ENCODE assay signal across 23 mouse cellular contexts in genomic region chr16:5760821-5761220, GRCm38 (mm10).
A peak's percentile ranks its signal among the peaks of the same experiment; 100 is the strongest.
DNase-seq lines count a peak whose midpoint lies in the region; ATAC-seq and TF ChIP-seq lines count a peak whose summit lies in the region.
"Had no signal": no experiment of that assay in that cellular context is flagged by ENCODE, and none has a peak within 500 bp of the region (broad histone marks: within the 10 kb centered on the region; RNA-seq: fewer than 3 reads in every experiment).

No protein-coding gene starts in this region.

- no peak for DNase-seq in forebrain, postnatal 0 days
- DNase-seq in left cerebral cortex, postnatal 10 days (ENCODE audit: extremely low spot score in 1 of 2, low spot score in 2 of 2): peak; percentile 52 to 63
- no peak for DNase-seq in left cerebral cortex, postnatal 25 days (ENCODE audit: low spot score in 2 of 2)
- DNase-seq in right cerebral cortex, postnatal 14 days: peak; percentile 37
- DNase-seq in right cerebral cortex, adult 18-20 months: no peak
- DNase-seq: adrenal gland, adult 8-10 months; adrenal gland, postnatal 14 days; adrenal gland, postnatal 36 days; B cell, adult 2 months; cerebellum, adult 11-12 months; cerebellum, adult 2 months; cerebellum, adult 9-10 months; cerebellum, postnatal 10 days; cerebellum, postnatal 25 days had no signal

- no peak overlapping the region for H3K4me3 ChIP-seq in forebrain, postnatal 0 days (ENCODE audit: low read depth, low read length)
- H3K4me3 ChIP-seq in forebrain, embryonic 15.5 days: no peak overlapping the region
- H3K4me3 ChIP-seq: embryonic facial prominence, embryonic 10.5 days; embryonic facial prominence, embryonic 12.5 days; forebrain, embryonic 13.5 days had no signal

- no peak overlapping the region for H3K9ac ChIP-seq in forebrain, postnatal 0 days
- H3K9ac ChIP-seq in forebrain, embryonic 15.5 days (replicated peaks): no peak overlapping the region
- H3K9ac ChIP-seq: embryonic facial prominence, embryonic 12.5 days; forebrain, embryonic 13.5 days had no signal

- no peak for TF ChIP-seq CTCF in forebrain, postnatal 0 days (IDR thresholded peaks at IDR 0.05; ENCODE audit: low read depth)

- H3K4me1 ChIP-seq in forebrain, postnatal 0 days (ENCODE audit: insufficient read depth): no peaks in the 10 kb centered on the region
- 0 out of 2 replicates have a peak, but pooled peaks cover under 1% of the 10 kb centered on the region for H3K4me1 ChIP-seq in forebrain, embryonic 15.5 days
- H3K4me1 ChIP-seq: embryonic facial prominence, embryonic 10.5 days; embryonic facial prominence, embryonic 12.5 days; forebrain, embryonic 13.5 days had no signal

- intact Hi-C loops in left cerebral cortex, postnatal 10 days (cut with DNase I): no loop called here
- intact Hi-C loops in left cerebral cortex, postnatal 25 days (cut with DNase I): no loop called here

- 85% methylated on average over 4 of the region's 4 CpGs for WGBS in forebrain, postnatal 0 days
- WGBS in forebrain, embryonic 15.5 days: 98% methylated on average over 4 of the region's 4 CpGs

- H3K27ac ChIP-seq in forebrain, postnatal 0 days (ENCODE audit: low read depth, low read length): no peak overlapping the region
- no peak overlapping the region for H3K27ac ChIP-seq in forebrain, embryonic 15.5 days (replicated peaks)
- H3K27ac ChIP-seq: embryonic facial prominence, embryonic 10.5 days; embryonic facial prominence, embryonic 12.5 days; forebrain, embryonic 13.5 days had no signal

- no peaks in the 10 kb centered on the region for H3K27me3 ChIP-seq in forebrain, postnatal 0 days (ENCODE audit: insufficient read depth, low read length)
- H3K27me3 ChIP-seq in forebrain, embryonic 15.5 days: no peaks in the 10 kb centered on the region
- H3K27me3 ChIP-seq: embryonic facial prominence, embryonic 12.5 days; forebrain, embryonic 13.5 days; Patski had no signal

- no peak overlapping the region for H3K4me2 ChIP-seq in forebrain, postnatal 0 days (ENCODE audit: low read depth)
- H3K4me2 ChIP-seq in forebrain, embryonic 15.5 days (replicated peaks): no peak overlapping the region
- H3K4me2 ChIP-seq: embryonic facial prominence, embryonic 12.5 days; forebrain, embryonic 13.5 days had no signal

- peak; percentile 50; the same call in 1 of the 2 replicates for ATAC-seq in forebrain, postnatal 0 days
- no peak for ATAC-seq in forebrain, embryonic 15.5 days (replicated peaks)
- ATAC-seq: activated CD4-positive, CD25-positive, alpha-beta regulatory T cell, adult 4 months; CD4-positive, CD25-positive, alpha-beta regulatory T cell, adult 4 months; forebrain, embryonic 13.5 days; forebrain, embryonic 16.5 days; Patski had no signal

- no peaks in the 10 kb centered on the region for H3K9me3 ChIP-seq in forebrain, postnatal 0 days (ENCODE audit: low read length)
- no peaks in the 10 kb centered on the region for H3K9me3 ChIP-seq in forebrain, embryonic 15.5 days
- H3K9me3 ChIP-seq: embryonic facial prominence, embryonic 10.5 days; embryonic facial prominence, embryonic 12.5 days; forebrain, embryonic 13.5 days had no signal

- H3K36me3 ChIP-seq in forebrain, postnatal 0 days (ENCODE audit: insufficient read depth): no peaks in the 10 kb centered on the region
- no peaks in the 10 kb centered on the region for H3K36me3 ChIP-seq in forebrain, embryonic 15.5 days
- H3K36me3 ChIP-seq: embryonic facial prominence, embryonic 10.5 days; embryonic facial prominence, embryonic 12.5 days; G1E had no signal

Comparison
In these comparisons a context has a peak if more than half of its experiments do, and no peak if none do; other contexts are left out.
1. DNase-seq: peak in left cerebral cortex, postnatal 10 days (2 of 2) and right cerebral cortex, postnatal 14 days (single experiment); none in forebrain, postnatal 0 days (single experiment), left cerebral cortex, postnatal 25 days (0 of 2) and right cerebral cortex, adult 18-20 months (single experiment).